Mouse (Mus musculus) embryonic facial prominence, embryonic 15.5 days (tissue): ENCODE results near the gene Fgfbp3. TPM values are rescaled to one million over a fixed set of nuclear protein-coding genes. Genes with fewer than 3 reads are reported as not detected.

ENCODE experiments used
- ATAC-seq: fragments of 200-750 bp; cut with Nextera tagmentation; 2 replicates; pipeline ENCODE4 v1.8.0; 2017; ENCODE audit warnings: low read depth, moderate TSS enrichment; ENCODE audit not compliant: insufficient number of reproducible peaks, low FRiP score, low TSS enrichment
- H3K27ac ChIP-seq: fragments of 300-500 bp; sonication (generic); replicated peaks from 2 replicates; pipeline ENCODE4 v1.5.1; 2015; ENCODE audit warnings: mild to moderate bottlenecking, inconsistent platforms
- H3K27me3 ChIP-seq: fragments of 300-500 bp; sonication (generic); 2 replicates; pipeline ENCODE4 v1.6.1; 2015; ENCODE audit warnings: inconsistent platforms
- H3K36me3 ChIP-seq: fragments of 300-500 bp; sonication (generic); 2 replicates; pipeline ENCODE4 v1.6.1; 2015; ENCODE audit warnings: mild to moderate bottlenecking, inconsistent platforms
- H3K4me1 ChIP-seq: fragments of 300-500 bp; sonication (generic); 2 replicates; pipeline ENCODE4 v1.6.1; 2015; ENCODE audit warnings: inconsistent platforms
- H3K4me2 ChIP-seq: fragments of 300-500 bp; sonication (generic); replicated peaks from 2 replicates; pipeline ENCODE4 v1.6.1; 2015; ENCODE audit warnings: mild to moderate bottlenecking, inconsistent platforms
- H3K4me3 ChIP-seq: fragments of 300-500 bp; sonication (generic); replicated peaks from 2 replicates; pipeline ENCODE4 v1.5.1; 2015; ENCODE audit warnings: mild to moderate bottlenecking, inconsistent platforms
- H3K9ac ChIP-seq: fragments of 300-500 bp; sonication (generic); 2 replicates; pipeline ENCODE4 v1.6.1; 2015; ENCODE audit warnings: inconsistent platforms
- H3K9me3 ChIP-seq: fragments of 300-500 bp; sonication (generic); replicated peaks from 2 replicates; pipeline ENCODE4 v1.6.1; 2016; ENCODE audit warnings: inconsistent platforms
- WGBS: fragments of 180-500 bp; shearing (Covaris S2); methylation state at CpG from one replicate; pipeline ENCODE4 v1.1.7; 2015; 5-methylcytosine and 5-hydroxymethylcytosine counted together
- polyA plus RNA-seq: library from polyadenylated mRNA; unstranded; fragments of >200 nt; fragmentation: Nextera tagmentation; extraction: Ambion mirVana; gene quantifications from 2 replicates; pipeline ENCODE4 v1.2.1, GENCODE M21; 2015

The Fgfbp3 gene
- polyA plus RNA-seq, 1 experiment from 2014 or later: 7.1 TPM

DNA sequence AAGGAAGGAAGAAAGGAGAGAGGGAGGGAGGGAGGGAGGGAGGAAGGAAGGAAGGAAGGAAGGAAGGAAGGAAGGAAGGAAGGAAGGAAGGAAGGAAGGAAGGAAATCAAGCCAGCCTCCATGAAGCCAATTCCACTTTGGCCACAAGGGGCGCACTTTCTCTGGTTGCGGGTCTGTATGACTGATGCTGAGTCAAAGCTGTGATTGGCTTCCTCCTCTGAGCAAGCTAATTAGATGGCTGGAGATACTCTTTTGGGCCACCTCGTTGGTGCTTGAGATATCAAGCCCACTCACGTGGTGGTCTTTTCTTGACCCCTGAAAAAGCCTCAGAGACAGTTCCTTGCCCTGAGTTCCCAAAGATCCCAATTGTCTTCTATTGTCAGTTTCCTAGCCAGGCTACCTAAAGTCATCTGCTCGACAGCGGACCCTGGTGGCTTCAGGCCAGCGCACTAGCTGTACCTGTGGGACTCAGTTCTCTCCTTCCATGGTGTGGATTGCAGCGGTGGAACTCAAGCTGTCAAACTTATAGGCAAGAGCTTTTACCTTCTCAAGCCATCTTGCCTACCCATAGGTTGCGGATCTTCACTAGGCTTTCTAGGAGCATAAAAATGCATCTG, 9.6 kb downstream of the Fgfbp3 start:
- Histone ChIP-seq H3K4me3 (no peak overlapping the region), H3K4me2 (no peak overlapping the region), H3K27me3 (no peaks in the 10 kb centered on the region), H3K4me1 (0 out of 2 replicates have a peak, but pooled peaks cover 3% of the 10 kb centered on the region), H3K9me3 (no peaks in the 10 kb centered on the region), H3K27ac (no peak overlapping the region), H3K9ac (no peak overlapping the region), H3K36me3 (no peaks in the 10 kb centered on the region)
- ATAC-seq: no peak
- WGBS: 26% methylated on average over 9 of the region's 9 CpGs

DNA sequence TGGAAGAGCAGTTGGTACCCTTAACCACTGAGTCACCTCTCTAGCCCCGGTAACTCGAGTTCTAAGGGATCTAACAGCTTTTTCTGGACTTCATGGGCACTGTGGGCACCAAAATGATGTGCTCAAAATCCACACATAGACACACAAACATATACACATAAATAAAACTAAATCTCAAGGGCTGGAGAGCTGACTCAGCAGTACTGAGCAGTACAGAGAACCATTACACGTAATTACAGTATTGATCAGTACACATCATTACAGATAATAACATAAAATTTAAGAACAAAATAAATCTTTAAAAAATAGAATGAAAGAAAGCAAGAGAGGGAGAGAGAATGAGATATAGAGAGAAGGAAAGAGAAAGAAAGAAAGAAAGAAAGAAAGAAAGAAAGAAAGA, 10.3 kb downstream of the Fgfbp3 start:
- 85% methylated on average over 3 of the region's 3 CpGs for WGBS
- ATAC-seq: no peak
- 0 out of 2 replicates have a peak, but pooled peaks cover 3% of the 10 kb centered on the region for H3K4me1 ChIP-seq
- H3K9ac ChIP-seq: no peak overlapping the region
- no peak overlapping the region for H3K27ac ChIP-seq
- no peaks in the 10 kb centered on the region for H3K27me3 ChIP-seq
- H3K4me2 ChIP-seq: no peak overlapping the region
- H3K4me3 ChIP-seq: no peak overlapping the region
- H3K9me3 ChIP-seq: no peaks in the 10 kb centered on the region
- H3K36me3 ChIP-seq: no peaks in the 10 kb centered on the region

DNA sequence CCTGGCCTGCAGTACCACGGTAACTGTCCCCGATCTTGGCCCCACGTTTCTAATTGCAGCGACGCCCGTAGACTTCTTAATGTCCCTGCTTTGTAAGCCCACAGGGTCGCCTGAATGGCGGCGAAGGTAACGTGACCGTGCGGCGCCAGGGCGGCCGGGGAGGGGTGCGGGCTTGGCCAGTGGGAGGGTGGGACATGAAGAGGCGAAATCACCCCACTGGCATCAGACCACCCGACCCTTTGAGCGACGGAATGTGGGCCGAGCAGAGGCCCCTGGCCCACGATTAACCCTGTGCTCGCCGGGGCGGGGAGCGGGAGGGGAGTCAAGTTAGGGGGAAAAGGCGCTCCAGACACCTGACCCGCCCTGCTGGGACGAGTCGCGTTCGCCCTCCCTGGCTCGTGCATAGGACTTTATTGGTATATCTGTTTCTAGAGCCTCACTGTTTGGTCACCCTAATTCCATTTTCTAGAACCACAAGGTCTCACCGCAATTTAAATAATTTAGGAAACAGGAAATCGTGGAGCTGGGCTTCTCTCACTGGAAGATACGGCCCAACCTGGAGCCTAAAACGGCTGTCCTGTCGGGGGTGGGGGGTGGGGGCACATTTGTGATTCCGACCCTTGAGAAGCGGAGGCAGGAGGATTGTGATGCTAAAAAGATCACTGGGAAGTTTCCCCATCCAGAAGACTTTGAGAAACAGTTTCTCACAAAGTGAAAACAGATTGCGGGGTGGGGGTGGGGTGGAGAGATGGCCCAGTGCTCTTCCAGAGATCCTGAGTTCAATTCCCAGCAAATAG, 15.0 kb downstream of the Fgfbp3 start:
- no peaks in the 10 kb centered on the region for H3K9me3 ChIP-seq
- H3K36me3 ChIP-seq: no peaks in the 10 kb centered on the region
- 2% methylated on average over 41 of the region's 41 CpGs for WGBS
- H3K4me2 ChIP-seq: peak overlapping the region; percentile 78
- peak overlapping the region; percentile 55 for H3K4me3 ChIP-seq
- no peak overlapping the region for H3K27ac ChIP-seq
- peak; percentile 65 for ATAC-seq
- H3K27me3 ChIP-seq: no peaks in the 10 kb centered on the region
- peak overlapping the region; percentile 36 for H3K9ac ChIP-seq
- H3K4me1 ChIP-seq: no peaks in the 10 kb centered on the region

DNA sequence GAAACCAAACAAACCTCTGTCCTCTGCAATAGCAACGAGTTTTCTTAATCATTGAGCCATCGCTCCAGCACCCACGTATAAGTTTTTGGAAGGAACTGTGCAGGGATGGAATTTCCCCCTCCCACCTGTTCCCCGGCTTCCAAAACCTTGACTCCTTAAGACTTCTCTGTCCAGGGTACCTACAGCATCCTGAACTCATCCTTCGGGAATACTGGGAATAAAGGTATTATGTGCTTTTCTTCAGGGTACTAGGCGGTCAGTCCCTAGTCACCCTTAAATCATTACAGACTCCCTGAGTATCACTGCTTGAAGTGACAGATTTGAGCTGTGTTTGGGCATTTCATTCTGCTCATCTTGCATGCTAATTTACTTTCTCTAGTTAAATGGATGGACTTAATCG, 16.0 kb downstream of the Fgfbp3 start:
- Histone ChIP-seq H3K9me3 (no peaks in the 10 kb centered on the region), H3K9ac (no peak overlapping the region), H3K36me3 (no peaks in the 10 kb centered on the region), H3K4me2 (peak overlapping the region; percentile 78), H3K27me3 (no peaks in the 10 kb centered on the region), H3K4me1 (no peaks in the 10 kb centered on the region), H3K4me3 (peak overlapping the region; percentile 55; the same call in 1 of the 2 replicates), H3K27ac (no peak overlapping the region)
- ATAC-seq: no peak
- WGBS: 39% methylated on average over 7 of the region's 7 CpGs

DNA sequence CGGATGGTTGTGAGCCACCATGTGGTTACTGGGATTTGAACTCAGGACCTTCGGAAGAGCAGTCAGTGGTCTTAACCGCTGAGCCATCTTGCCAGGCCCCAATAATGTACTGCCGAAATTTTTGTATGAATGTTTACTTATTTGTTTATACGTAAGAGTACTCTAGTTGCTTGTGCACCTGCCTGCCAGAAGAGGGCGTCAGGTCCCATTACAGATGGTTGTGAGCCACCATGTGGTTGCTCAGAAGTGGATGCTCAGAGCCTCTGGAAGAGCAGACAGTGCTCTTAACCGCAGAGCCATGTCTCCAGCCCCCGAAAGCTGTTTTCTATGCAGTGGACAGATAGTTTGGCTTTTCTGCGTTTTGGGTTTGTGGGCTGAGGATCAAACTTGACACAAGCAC, 21.6 kb downstream of the Fgfbp3 start:
- H3K9me3 ChIP-seq: no peaks in the 10 kb centered on the region
- WGBS: 47% methylated on average over 9 of the region's 9 CpGs
- no peaks in the 10 kb centered on the region for H3K27me3 ChIP-seq
- peaks cover 21% of the 10 kb centered on the region for H3K36me3 ChIP-seq
- no peak overlapping the region for H3K4me2 ChIP-seq
- H3K4me3 ChIP-seq: no peak overlapping the region
- no peak overlapping the region for H3K9ac ChIP-seq
- no peak for ATAC-seq
- peaks cover 5% of the 10 kb centered on the region for H3K4me1 ChIP-seq
- no peak overlapping the region for H3K27ac ChIP-seq

DNA sequence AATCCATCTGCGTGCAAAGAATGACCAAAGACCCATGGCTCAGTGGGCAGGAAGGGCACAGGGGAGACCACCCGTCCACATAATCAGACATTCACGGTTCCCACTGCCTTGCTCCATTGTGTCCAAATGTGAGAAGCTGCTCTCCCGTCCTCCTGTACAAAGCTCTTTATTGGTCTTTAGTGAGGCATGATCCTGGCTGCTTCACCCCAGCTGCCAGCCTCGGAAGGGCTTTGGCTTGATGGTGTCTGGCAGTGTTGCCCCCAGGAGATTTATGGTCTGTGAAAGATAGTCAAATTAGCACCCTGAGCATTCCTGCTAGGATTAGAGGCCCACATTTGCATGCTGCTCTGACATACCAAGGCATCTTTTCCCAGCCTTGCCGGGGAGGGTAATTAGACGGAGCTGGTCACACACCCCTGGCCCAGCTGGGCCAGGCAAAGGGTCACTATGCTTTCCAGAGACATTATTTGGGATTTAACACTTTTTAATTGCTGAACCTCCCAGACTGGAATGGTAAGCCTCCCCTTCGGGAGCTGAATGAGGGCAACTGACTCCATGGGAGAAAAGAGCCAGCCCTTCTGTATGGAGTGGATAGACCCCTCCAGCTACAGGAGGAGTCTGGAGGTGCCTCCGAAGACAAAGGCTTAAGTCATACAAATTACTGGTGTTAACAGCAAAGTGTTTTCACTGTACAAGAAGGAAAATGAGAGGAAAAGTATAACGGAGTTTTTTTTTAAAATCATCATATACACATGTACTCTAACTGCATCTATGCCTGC, 22.4 kb downstream of the Fgfbp3 start:
- no peak overlapping the region for H3K9ac ChIP-seq
- H3K36me3 ChIP-seq: peaks cover 27% of the 10 kb centered on the region
- no peak overlapping the region for H3K4me3 ChIP-seq
- H3K4me2 ChIP-seq: no peak overlapping the region
- no peaks in the 10 kb centered on the region for H3K27me3 ChIP-seq
- peaks cover 5% of the 10 kb centered on the region for H3K4me1 ChIP-seq
- ATAC-seq: no peak
- WGBS: 19% methylated on average over 10 of the region's 10 CpGs
- H3K27ac ChIP-seq: no peak overlapping the region
- H3K9me3 ChIP-seq: no peaks in the 10 kb centered on the region

DNA sequence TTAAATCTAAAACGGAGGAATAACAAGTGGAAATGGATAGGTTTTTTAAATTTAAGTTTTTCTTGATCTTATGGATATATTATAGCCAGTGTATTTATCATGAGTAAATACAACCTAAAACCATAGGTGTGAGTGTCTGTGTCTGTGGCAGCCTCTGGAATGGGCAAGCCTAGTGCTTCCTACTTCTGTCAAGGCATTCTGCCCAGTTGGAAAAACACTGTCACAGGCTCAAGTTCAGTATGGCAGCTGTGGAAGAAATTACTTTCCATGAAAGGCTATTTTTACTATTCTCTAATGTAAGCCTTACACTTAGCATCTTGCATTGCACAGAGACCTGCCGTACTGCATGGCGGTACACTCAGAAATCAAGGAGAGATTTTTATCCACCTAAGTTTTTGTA, 27.7 kb downstream of the Fgfbp3 start:
- Histone ChIP-seq H3K4me1 (peaks cover 1% of the 10 kb centered on the region), H3K27me3 (no peaks in the 10 kb centered on the region), H3K36me3 (peaks cover 72% of the 10 kb centered on the region), H3K9ac (no peak overlapping the region), H3K9me3 (no peaks in the 10 kb centered on the region), H3K27ac (no peak overlapping the region), H3K4me2 (no peak overlapping the region), H3K4me3 (no peak overlapping the region)
- whole genome bisulfite sequencing: 89% methylated on average over 3 of the region's 3 CpGs
- no peak for ATAC-seq

DNA sequence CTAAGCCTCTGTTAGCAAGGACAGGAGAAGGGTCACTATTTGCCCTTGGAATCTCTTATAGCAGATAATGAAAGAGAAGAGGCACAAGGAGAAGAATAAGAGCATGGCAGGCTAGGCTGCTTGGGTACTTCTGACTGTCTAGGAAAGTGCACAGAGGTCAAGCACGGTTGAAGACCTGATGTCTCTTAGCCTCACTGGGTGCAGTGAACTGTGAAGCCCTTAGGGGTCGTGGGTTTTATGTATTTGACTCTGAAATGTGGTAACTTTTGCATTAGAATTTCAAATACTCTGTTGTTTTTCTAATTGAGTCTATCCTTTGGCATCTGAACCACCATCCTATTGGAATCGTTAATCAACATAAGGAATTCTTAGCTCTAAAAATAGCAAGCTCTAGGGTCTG, 31.7 kb downstream of the Fgfbp3 start:
- Histone ChIP-seq H3K9ac (no peak overlapping the region), H3K4me3 (no peak overlapping the region), H3K4me2 (no peak overlapping the region), H3K27me3 (no peaks in the 10 kb centered on the region), H3K27ac (no peak overlapping the region), H3K4me1 (no peaks in the 10 kb centered on the region), H3K9me3 (no peaks in the 10 kb centered on the region), H3K36me3 (peaks cover 88% of the 10 kb centered on the region)
- no peak for ATAC-seq
- WGBS: 74% methylated on average over 3 of the region's 3 CpGs

DNA sequence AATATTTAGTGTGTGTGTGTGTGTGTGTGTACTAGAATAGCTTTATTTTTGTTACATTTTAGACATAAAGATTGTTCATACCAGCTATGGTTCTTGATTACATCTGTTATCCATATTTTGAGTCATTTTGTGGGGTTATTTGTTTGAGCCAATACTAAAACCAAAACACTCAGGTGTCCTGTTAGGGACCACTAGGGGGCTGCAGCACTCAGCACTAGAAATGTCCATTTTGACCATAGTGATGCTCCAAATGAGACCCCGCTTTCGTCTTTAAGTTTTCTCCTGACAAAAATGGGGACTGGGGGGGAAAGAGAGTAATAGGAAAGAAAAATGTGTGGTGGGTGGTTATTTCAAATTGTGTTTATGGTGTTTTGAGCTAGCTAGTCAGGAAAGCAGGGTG, 33.1 kb downstream of the Fgfbp3 start:
- 89% methylated on average over 2 of the region's 2 CpGs for WGBS

DNA sequence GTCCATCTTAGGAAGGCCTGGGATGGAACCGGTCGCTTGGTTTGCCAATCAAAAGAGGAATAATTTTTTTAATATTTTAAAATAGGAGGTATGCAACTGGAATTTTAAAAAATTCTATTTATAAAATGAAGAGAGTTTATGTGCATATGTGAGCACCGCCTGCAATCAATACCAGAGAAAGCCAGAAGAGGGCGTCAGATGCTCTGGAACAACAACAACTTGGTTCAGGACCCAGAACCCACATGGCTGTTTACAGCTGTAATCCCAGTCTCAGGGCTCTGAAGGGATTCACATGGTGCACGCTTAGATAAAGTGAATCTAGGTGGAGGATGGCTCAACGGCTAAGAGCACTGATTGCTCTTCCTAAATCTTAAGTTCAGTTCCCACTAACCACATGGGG, 36.3 kb downstream of the Fgfbp3 start:
- Histone ChIP-seq H3K4me3 (no peak overlapping the region), H3K27ac (no peak overlapping the region), H3K4me2 (no peak overlapping the region), H3K9ac (no peak overlapping the region), H3K27me3 (no peaks in the 10 kb centered on the region), H3K9me3 (no peaks in the 10 kb centered on the region), H3K4me1 (no peaks in the 10 kb centered on the region), H3K36me3 (peaks cover 88% of the 10 kb centered on the region)
- ATAC-seq: no peak
- 84% methylated on average over 6 of the region's 6 CpGs for WGBS

More for the DNA sequence above, 33.1 kb downstream of the Fgfbp3 start:
- H3K9me3 ChIP-seq: no peaks in the 10 kb centered on the region
- no peak overlapping the region for H3K4me2 ChIP-seq
- no peaks in the 10 kb centered on the region for H3K27me3 ChIP-seq
- no peaks in the 10 kb centered on the region for H3K4me1 ChIP-seq
- H3K27ac ChIP-seq: no peak overlapping the region
- ATAC-seq: no peak
- H3K36me3 ChIP-seq: peaks cover 90% of the 10 kb centered on the region
- no peak overlapping the region for H3K4me3 ChIP-seq
- H3K9ac ChIP-seq: no peak overlapping the region

DNA sequence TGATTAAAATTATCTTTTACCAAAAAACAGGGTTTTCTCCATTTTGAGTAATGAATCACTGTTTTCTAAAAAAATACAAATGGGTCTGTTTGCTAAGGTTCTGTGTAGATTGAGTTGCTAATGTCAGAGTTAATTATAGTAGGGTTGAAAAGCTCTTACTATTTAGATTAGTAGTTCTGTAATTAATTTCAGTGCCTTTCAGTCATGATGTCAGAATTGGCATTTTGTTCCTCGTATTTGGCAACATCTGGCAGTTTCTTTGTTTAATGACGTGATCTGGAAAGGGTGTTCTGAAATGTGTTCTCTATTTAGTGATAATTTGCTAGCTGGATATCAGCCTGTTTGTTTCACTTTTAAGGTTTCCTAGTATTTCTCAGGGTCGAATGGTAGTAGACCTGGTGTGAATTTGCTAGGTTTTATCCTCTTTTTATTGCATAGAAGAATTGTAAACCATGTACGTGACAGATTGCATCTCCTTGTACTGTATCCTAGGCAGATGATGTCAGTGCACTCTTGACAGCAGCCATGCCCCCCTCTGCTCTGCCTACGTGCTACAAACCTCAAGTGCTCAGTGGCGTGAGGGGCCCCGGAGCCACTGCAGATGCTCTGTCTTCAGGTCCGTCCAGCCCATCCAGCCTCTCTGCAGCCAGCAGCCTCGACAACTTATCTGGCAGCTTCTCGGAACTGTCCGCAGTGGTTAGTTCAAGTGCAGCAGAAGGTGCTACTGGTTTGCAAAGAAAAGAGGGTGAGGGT, 40.5 kb downstream of the Fgfbp3 start:
- peaks cover 86% of the 10 kb centered on the region for H3K36me3 ChIP-seq
- no peak overlapping the region for H3K4me3 ChIP-seq
- H3K4me2 ChIP-seq: no peak overlapping the region
- WGBS: 69% methylated on average over 11 of the region's 11 CpGs
- ATAC-seq: no peak
- H3K27me3 ChIP-seq: no peaks in the 10 kb centered on the region
- H3K9me3 ChIP-seq: no peaks in the 10 kb centered on the region
- H3K27ac ChIP-seq: no peak overlapping the region
- H3K4me1 ChIP-seq: no peaks in the 10 kb centered on the region
- no peak overlapping the region for H3K9ac ChIP-seq
